Mouse (Mus musculus) embryo, embryonic 10 days (tissue): ENCODE data around the gene Tnfrsf8.
"Not testable (repeated sequence)": the region's sequence is repeated elsewhere in the genome, so short reads cannot be mapped to it uniquely, and the experiment has no call there.

Experiments
- DNase-seq: peaks from one replicate; pipeline ENCODE4 v3.0.0-alpha.2; 2015; ENCODE audit warnings: low spot score

The Tnfrsf8 gene

GRCm38 (mm10) chr4:145306422-145306821 is 8.5 kb downstream of the Tnfrsf8 start:
- DNase-seq: no peak

DNA sequence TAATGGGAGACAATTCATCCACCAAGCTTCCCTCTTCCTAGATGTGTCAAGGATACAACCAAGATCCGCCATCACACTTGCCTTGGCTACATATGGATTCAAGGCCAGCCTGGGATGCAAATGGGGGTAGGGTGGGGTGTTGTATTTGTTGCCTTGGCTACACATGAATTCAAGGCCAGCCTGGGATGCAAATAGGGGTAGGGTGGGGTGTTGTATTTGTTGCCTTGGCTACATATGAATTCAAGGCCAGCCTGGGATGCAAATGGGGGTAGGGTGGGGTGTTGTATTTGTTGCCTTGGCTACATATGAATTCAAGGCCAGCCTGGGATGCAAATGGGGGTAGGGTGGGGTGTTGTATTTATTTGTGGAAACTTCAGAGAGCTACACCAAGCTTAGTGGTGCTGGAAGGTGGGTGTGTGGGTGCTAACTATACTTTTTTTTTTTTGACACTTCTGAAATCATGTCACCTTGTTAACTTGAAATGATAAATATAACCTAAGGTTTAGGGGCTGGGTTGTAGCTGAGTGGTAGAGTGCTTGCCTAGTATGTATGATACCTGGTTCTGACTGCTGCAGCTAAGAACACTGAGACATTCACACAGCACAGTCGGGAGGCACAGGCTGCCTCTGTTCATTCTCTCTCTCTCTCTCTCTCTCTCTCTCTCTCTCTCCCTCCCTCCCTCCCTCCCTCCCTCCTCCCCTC is 9.2 kb downstream of the Tnfrsf8 start:
- not testable (repeated sequence) for DNase-seq

GRCm38 (mm10) chr4:145304109-145304508 is 10.9 kb downstream of the Tnfrsf8 start:
- no peak for DNase-seq

GRCm38 (mm10) chr4:145302106-145302505 is 12.9 kb downstream of the Tnfrsf8 start:
- no peak for DNase-seq

DNA sequence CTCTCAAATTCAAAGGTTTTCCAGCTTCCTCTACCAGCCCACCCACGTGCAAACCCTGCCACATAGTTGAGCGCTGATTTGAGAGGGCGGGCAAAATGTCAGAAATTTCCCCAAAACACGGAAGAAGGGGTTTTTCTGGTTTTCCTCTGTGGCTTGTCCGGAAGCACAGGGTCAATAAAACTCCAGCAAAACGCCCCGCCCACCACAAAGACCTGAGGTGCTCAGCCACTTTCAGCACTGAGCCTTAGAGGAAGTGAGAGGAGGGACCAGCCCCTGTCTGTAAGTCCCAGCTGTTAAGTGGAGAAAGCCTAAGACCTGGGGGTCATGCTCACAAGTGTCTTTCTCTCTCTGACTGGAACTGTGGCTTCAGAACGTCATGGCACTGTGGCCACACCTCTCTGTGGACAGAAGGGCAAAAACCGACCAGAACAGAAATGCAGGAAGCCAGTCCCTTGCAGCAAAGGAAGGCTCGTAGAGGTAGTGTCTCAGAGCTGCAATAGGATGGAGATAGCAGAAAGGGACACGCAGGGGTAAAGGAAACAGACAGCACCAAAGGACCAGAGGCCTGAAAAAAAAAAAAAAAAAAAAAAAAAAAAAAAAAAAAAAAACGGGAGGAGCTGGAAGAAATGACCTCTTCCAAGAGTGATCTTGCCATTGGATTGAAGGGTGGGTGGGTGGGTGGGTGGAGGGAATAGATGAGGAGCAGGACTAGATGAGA is 14.6 kb downstream of the Tnfrsf8 start:
- no peak for DNase-seq

DNA sequence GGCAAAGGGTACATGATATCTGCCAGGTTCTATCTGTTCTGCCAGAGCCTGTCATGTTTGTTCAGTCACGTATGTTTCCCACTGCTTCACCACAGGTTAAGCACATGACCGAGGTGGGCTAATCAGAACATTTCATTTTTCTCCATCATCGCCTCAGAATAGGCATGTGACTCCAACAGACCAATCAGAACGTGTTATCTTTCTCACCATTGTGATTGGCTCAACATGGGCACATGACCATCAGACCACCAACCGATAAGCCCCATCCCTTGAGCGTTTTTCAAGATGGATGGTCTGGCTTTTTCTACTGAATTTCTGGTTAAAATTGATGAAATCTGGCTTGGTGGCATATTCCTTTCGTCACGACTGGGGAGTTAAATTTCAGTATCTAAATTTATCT is 15.6 kb downstream of the Tnfrsf8 start:
- DNase-seq: no peak

DNA sequence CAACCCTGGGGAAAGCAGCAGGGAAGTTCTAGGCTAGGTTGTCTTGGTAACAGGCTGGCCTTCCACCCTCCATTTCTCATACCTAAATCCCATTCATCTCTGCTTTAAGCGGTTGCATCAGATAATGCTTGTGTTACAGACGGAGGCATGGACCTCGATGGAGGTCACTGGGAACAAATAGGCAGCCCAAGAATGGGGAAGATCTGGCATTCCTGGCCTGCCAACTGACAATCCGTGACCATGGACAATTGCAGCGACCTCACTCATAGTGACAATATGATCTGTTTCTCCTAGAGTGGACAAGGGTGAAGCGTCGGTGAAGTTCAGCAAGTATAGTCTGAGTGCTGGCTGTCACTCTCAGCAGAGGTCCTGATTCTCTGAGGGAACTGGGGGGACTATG is 16.1 kb downstream of the Tnfrsf8 start:
- DNase-seq: no peak

DNA sequence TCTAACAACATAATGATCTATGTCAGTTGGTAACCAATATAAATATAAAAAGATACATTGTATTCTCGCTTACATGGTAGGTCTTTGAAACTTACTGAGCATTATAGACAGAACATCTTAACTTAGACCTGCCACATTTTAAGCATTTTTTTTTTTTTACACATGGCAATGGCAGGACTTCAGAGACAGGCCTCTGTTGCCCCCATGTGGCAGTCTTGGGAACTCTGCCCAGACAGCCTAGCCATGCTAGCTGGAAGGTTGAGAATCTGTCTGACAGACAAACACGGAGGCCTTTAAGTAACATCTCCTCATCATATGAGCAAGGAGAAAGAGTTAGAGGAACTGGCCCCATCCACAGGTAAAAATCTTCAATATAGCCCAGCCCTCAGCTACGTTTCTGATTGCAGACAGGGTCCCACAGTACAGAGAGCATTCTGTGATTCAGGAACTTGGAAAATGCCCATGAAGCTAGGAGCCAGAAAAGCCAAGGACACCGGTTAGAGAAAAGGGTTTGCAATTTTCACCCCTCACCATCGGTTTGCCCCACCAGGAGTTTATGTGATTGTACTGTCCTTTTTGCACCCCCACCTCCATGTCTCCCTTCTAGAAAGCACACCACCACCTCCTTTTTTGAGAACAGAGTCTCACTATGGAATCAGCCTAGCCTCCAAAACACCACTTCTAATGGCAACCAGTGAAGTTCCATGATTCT is 19.2 kb downstream of the Tnfrsf8 start:
- peak; percentile 68 for DNase-seq

DNA sequence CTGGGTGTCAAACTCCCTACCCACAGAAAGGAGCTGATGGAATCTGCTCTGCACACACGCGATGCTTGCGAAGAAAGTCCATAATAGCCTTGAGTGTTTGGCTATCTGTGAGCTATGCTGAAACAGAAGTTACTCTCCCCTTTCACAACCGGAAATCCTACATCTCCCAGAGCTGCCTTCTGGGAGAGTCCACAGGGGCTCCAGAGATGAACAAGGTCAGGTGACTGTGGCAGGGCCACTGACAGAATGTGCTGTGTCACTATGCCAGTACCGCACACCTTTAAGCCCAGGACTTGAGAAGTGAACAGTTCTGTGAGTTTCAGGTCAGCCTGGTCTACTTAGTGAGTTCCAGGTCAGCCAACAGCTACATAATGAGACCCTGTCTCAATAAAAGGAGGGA is 20.4 kb downstream of the Tnfrsf8 start:
- no peak for DNase-seq

DNA sequence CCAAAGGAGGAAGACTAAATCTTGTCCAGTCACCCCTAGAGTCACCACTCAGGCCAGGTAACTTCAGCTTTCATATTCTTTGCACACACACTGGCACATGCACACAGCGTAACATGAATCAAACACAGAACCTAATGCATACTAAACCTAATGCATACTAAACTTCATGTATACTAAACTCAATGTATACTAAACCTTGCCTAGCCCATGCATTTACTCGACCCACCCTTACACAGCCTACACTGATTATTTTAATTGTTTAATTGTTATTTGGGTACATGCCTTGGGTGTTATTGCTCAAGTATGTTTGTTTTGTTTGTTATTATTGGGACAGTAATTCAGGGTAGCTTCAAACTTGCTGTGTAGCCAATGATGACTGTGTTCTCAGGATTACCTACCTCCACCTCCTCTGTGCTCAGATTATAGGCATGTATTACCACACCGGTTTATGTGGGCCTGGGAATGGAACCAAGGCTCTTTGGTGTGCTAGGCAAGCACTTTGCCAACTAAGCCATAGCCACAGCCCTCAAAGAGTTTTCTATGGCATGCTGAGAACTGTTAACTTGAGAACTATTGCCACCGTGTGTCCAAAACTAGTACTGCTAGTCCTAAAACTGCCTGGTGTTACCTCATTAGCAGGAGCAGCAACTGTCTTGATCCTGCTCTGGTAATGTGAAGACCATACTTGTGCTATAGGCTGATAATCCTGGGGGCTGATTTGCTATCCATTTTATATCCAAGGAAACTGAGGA is 28.4 kb downstream of the Tnfrsf8 start:
- peak; percentile 87 for DNase-seq

DNA sequence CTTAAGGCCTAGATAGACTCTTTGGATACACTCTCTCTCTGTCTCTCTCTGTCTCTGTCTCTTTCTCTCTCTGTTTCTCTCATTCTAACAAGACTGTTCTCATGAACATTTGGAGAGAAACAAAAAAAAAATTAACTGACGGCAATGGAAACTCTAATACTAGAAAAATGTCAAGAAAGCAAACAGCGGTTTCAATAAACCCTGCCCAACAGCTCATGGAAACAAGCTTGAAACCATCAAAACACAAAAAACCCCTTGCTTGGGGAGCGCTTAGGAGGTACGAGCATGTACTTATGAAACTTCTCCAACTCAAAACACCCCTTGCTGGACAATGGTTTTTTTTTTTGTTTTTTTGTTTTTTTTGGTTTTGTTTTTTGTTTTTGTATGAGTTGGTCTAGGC is 30.3 kb downstream of the Tnfrsf8 start:
- no peak for DNase-seq

- no peak for DNase-seq
These were observed 31.5 kb downstream of the Tnfrsf8 start for GRCm38 (mm10) chr4:145283441-145283840.

DNA sequence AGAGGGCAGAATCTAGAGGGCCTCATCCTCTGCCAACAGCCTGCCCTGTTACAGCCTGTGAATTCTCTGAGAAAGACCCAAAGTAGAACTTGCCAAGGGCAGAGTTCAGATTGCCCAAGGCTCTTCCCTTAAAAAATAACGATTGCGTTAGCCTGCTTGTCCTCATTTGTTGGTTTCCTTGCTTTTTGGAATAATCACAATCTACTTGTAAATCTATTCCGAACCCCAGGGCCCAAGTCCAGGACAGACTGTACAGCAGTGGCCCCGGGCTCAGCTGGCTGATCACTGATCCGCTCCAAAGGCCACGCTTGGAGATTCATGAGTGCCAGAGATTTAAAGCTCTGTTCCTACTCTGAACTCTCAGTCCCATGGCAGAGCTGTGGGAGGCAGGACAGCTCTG is 34.0 kb downstream of the Tnfrsf8 start:
- DNase-seq: no peak

DNA sequence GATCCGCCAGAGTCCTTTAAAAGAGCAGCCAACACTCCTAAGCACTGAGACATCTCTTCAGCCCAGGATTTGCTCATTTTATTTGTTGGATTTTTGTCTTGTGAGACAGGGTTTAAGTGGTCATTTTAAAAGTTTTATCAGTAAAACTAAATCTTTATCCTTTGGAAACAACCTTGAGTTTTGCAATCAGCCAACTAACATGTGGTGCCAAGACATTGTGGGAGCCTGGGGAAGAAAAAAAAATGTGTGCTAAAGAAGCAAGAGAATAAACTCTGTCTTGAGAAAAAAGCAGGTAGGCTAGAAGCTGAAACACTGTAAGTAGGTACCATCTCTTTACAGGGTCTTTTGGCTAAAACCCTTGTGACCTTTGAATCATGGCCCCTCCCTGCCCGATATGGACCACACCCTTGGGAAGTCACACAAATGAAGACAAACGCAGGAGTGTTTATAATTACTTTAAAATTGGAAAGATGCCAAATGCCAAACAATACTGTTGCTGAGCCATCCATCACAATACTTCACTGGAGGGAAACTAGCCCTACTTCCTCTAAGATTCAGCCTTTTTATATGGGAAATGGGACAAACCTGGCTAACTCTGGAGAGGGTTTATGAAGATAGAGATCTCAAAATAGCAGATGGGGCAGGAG is 36.1 kb downstream of the Tnfrsf8 start:
- no peak for DNase-seq

DNA sequence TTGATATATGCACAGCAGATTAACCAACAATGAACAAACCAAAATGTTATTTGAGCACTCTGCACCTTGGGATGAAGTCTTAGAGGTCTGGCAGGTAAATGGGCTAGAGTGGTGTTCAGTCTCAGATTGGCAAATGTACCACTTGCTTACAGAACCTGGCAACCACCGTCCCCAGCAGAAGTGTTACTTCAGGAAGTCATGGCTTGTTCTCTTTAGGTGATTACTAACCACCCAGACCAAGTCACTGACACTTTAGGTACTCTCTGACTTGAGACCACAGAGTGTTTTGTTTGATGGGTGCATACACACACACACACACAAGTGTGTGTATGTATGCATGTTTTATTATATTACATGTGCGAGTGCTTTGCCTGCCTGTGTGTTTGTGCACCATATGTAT is 36.7 kb downstream of the Tnfrsf8 start:
- no peak for DNase-seq

DNA sequence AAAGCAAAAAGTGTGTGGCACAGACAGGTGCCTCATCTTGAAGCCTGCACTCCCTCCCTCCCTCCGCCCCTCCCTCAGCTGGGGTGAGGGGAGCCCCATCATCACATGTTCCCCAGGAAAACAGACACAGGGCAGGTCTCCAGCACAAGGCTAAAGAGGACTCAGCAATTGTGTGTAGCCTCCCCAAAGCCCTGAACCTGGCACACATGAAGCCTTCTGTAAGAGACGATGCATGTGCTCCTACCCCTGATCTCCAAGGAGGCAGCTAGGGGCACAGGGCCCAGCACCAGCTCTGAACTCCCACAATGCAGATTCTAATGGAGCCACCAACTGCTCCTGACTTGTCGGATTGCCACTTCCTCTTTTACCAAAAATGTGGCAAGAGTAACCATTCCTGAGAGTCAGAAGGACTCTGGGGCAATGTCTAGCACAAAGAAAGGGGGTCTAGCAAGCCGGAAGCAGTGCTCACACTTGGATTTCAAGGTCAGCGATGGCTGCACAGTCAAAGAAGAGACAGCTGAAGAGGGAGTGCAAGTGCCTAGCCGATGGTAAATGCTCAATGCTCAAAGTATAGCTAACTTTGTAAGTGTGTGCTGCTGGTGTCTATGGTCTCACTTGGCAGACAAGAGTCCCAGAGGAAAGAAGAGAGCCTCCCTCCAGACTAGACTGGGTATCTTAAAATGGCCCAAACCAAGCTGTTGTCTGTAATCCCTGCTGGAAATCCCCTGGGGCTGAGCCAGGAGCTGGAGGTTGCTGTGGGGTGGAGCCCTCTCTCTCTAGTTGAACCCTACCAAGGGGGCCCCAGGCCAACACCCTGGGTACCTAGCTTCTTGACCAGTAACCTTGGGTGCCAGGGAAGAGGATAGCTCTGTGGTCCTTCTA is 38.4 kb downstream of the Tnfrsf8 start:
- no peak for DNase-seq

- DNase-seq: no peak
These were observed 40.1 kb downstream of the Tnfrsf8 start for GRCm38 (mm10) chr4:145274887-145275286.

- DNase-seq: no peak
These were observed 41.0 kb downstream of the Tnfrsf8 start for GRCm38 (mm10) chr4:145273923-145274322.

DNA sequence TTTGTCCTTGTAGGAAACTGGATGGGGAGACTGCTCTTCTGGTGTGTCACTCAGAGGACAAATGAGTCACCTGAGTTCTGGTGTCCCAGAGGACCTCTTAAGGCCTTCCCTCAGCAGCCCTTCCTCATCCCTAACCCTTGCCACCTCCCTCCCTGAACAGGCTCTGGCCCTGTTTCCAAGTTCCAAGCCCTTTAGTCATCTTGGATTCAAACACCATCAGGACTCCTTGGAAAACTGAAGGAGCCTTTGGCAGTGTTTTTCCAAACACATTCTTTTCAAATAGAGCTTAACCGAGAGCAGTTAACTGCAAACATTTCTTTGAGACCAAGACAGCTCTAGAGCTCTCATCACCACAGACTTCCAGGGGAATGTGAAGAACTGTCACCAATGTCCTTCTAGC is 42.2 kb downstream of the Tnfrsf8 start:
- DNase-seq: no peak

- no peak for DNase-seq
These were observed 43.3 kb downstream of the Tnfrsf8 start for GRCm38 (mm10) chr4:145271634-145272033.

- DNase-seq: no peak
These were observed 44.8 kb downstream of the Tnfrsf8 start for GRCm38 (mm10) chr4:145270136-145270535.
